ENCODE assay signal across 10 mouse cellular contexts in the genomic region with DNA sequence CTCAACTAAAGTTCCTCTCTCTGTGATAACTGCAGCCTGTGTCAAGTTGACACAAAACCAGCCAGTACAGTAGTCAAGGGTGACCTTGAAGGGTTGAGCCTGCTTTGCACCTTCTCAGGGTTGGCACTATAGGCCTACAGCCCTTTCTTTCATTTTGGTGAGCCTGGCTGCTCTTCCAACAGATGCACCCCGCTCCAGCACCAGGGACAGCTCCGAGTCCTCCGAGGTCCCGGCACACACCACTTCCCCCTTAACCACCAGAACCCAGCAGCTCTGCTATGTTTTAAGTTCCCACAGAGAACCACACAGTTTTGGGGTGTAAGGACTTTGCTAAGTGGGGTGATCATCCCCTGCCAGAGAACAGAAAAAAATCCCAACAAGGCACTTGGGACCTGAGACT. TPM values are rescaled to one million over a fixed set of nuclear protein-coding genes. Genes with fewer than 3 reads are reported as not detected.
DNase-seq lines count a peak whose midpoint lies in the region; ATAC-seq and TF ChIP-seq lines count a peak whose summit lies in the region.
"Had no signal": no experiment of that assay in that cellular context is flagged by ENCODE, and none has a peak within 500 bp of the region (broad histone marks: within the 10 kb centered on the region; RNA-seq: fewer than 3 reads in every experiment).

No protein-coding gene starts in this region.

- no peaks in the 10 kb centered on the region for H3K36me3 ChIP-seq in heart, embryonic 11.5 days (ENCODE audit: control insufficient read depth, insufficient read depth, low read length)
- no peaks in the 10 kb centered on the region for H3K36me3 ChIP-seq in embryonic facial prominence, embryonic 10.5 days (replicated peaks)
- no peaks in the 10 kb centered on the region for H3K36me3 ChIP-seq in forebrain, postnatal 0 days (ENCODE audit: insufficient read depth)
- H3K36me3 ChIP-seq: heart, embryonic 12.5 days; liver, embryonic 15.5 days had no signal

- no peaks in the 10 kb centered on the region for H3K4me1 ChIP-seq in heart, embryonic 11.5 days (ENCODE audit: control insufficient read depth, insufficient read depth, low read length)
- H3K4me1 ChIP-seq in embryonic facial prominence, embryonic 10.5 days: no peaks in the 10 kb centered on the region
- no peaks in the 10 kb centered on the region for H3K4me1 ChIP-seq in forebrain, postnatal 0 days (ENCODE audit: insufficient read depth)
- H3K4me1 ChIP-seq: heart, embryonic 12.5 days; liver, embryonic 15.5 days had no signal

- peak; percentile 12 to 45 for DNase-seq in heart, postnatal 14 days
- peak; percentile 16 for DNase-seq in thymus, postnatal 0 days (ENCODE audit: low spot score)
- no peak for DNase-seq in thymus, adult 18-20 months
- DNase-seq in embryonic facial prominence, embryonic 10.5 days (ENCODE audit: low spot score): peak; percentile 73
- peak; percentile 23 for DNase-seq in yolk sac, embryonic 10.5 days (ENCODE audit: low spot score)
- no peak for DNase-seq in forebrain, postnatal 0 days

- TF ChIP-seq CTCF in forebrain, postnatal 0 days (IDR thresholded peaks at IDR 0.05; ENCODE audit: low read depth): no peak

- intact Hi-C loops in heart, postnatal 14 days (cut with DNase I): no loop called here

- H3K9ac ChIP-seq in heart, embryonic 11.5 days (ENCODE audit: low read depth, low read length): no peak overlapping the region
- H3K9ac ChIP-seq in forebrain, postnatal 0 days: no peak overlapping the region
- H3K9ac ChIP-seq: heart, embryonic 12.5 days; liver, embryonic 15.5 days had no signal

- ATAC-seq in heart, embryonic 11.5 days (replicated peaks; ENCODE audit: insufficient number of reproducible peaks, low FRiP score, low TSS enrichment): no peak
- no peak for ATAC-seq in forebrain, postnatal 0 days
- ATAC-seq in erythroid progenitor cell, adult 5-6 weeks (replicated peaks; ENCODE audit: low FRiP score, poor library complexity, severe bottlenecking): no peak

- H3K9me3 ChIP-seq in heart, embryonic 11.5 days (replicated peaks; ENCODE audit: control insufficient read depth, low read length): no peaks in the 10 kb centered on the region; the same call in 1 of the 2 replicates
- H3K9me3 ChIP-seq in embryonic facial prominence, embryonic 10.5 days: peaks cover 20% of the 10 kb centered on the region
- peaks cover 15% of the 10 kb centered on the region; the same call in 1 of the 2 replicates for H3K9me3 ChIP-seq in forebrain, postnatal 0 days (ENCODE audit: low read length)

- 7% methylated on average over 4 of the region's 4 CpGs for WGBS in heart, embryonic 11.5 days (ENCODE audit: insufficient replicate concordance)
- WGBS in embryonic facial prominence, embryonic 10.5 days: 10% methylated on average over 4 of the region's 4 CpGs
- WGBS in forebrain, postnatal 0 days: 14% methylated on average over 4 of the region's 4 CpGs

- no peak overlapping the region for H3K27ac ChIP-seq in heart, embryonic 11.5 days (ENCODE audit: low read depth, low read length)
- H3K27ac ChIP-seq in embryonic facial prominence, embryonic 10.5 days (replicated peaks): no peak overlapping the region
- H3K27ac ChIP-seq in forebrain, postnatal 0 days (ENCODE audit: low read depth, low read length): no peak overlapping the region
- H3K27ac ChIP-seq: liver, embryonic 15.5 days had no signal

- H3K27me3 ChIP-seq in heart, embryonic 11.5 days (ENCODE audit: control insufficient read depth, insufficient read depth, low read length): no peaks in the 10 kb centered on the region
- H3K27me3 ChIP-seq in embryonic facial prominence, embryonic 10.5 days (replicated peaks; ENCODE audit: low read depth, poor library complexity, severe bottlenecking): no peaks in the 10 kb centered on the region
- H3K27me3 ChIP-seq in forebrain, postnatal 0 days (ENCODE audit: insufficient read depth, low read length): no peaks in the 10 kb centered on the region
- H3K27me3 ChIP-seq: heart, embryonic 12.5 days; liver, embryonic 15.5 days had no signal

- H3K4me2 ChIP-seq in heart, embryonic 11.5 days: no peak overlapping the region
- no peak overlapping the region for H3K4me2 ChIP-seq in forebrain, postnatal 0 days (ENCODE audit: low read depth)
- H3K4me2 ChIP-seq: heart, embryonic 12.5 days; liver, embryonic 15.5 days had no signal

- no peak overlapping the region for H3K4me3 ChIP-seq in heart, embryonic 11.5 days (ENCODE audit: low read depth, low read length)
- H3K4me3 ChIP-seq in embryonic facial prominence, embryonic 10.5 days: no peak overlapping the region
- H3K4me3 ChIP-seq in forebrain, postnatal 0 days (ENCODE audit: low read depth, low read length): no peak overlapping the region
- H3K4me3 ChIP-seq: heart, embryonic 12.5 days; liver, embryonic 15.5 days had no signal

RNA-seq across cellular contexts. Expression of gene Csf3r, which starts 27.8 kb away (rescaled TPM):
- 1 to 10 TPM in 1 of 2 experiments, under 1 TPM in 1; 0.67 to 2.1 TPM for total RNA-seq in heart, postnatal 14 days (2021)
- polyA plus RNA-seq in heart, embryonic 11.5 days (2014; fragmentation: Nextera tagmentation; extraction: Ambion mirVana): 0.33 and 0.70 TPM in 2 replicates
- 0.43 and 0.48 TPM in 2 replicates for polyA plus RNA-seq in thymus, postnatal 0 days (2015; fragmentation: Nextera tagmentation; extraction: Ambion mirVana)
- polyA plus RNA-seq in embryonic facial prominence, embryonic 10.5 days (2016; fragmentation: Nextera tagmentation; extraction: Ambion mirVana): 0.54 and 0.60 TPM in 2 replicates
- 0.43 and 1.3 TPM in 2 replicates for total RNA-seq in forebrain, postnatal 0 days (2014; rRNA removed)
- polyA plus RNA-seq in forebrain, postnatal 0 days (2015; fragmentation: Nextera tagmentation; extraction: Ambion mirVana): 0.38 and 0.77 TPM in 2 replicates
- 33.2 and 46.1 TPM in 2 replicates for total RNA-seq in erythroid progenitor cell, adult 5-6 weeks (2015; ENCODE audit: low replicate concordance)
- 11.7 and 14.2 TPM in 2 replicates for total RNA-seq in erythroid progenitor cell, adult 5-6 weeks (2017; ENCODE audit: low replicate concordance)

RNA-seq across cellular contexts. Expression of gene Mrps15, which starts 50.1 kb away (rescaled TPM):
- 10 to 100 TPM; 65.6 to 66.3 TPM for total RNA-seq in heart, postnatal 14 days (2021)
- polyA plus RNA-seq in heart, embryonic 11.5 days (2014; fragmentation: Nextera tagmentation; extraction: Ambion mirVana): 136 and 155 TPM in 2 replicates
- polyA plus RNA-seq in thymus, postnatal 0 days (2015; fragmentation: Nextera tagmentation; extraction: Ambion mirVana): 118 and 143 TPM in 2 replicates
- polyA plus RNA-seq in embryonic facial prominence, embryonic 10.5 days (2016; fragmentation: Nextera tagmentation; extraction: Ambion mirVana): 161 and 164 TPM in 2 replicates
- total RNA-seq in forebrain, postnatal 0 days (2014; rRNA removed): 52.1 and 58.2 TPM in 2 replicates
- 116 and 120 TPM in 2 replicates for polyA plus RNA-seq in forebrain, postnatal 0 days (2015; fragmentation: Nextera tagmentation; extraction: Ambion mirVana)
- 22.6 and 42.9 TPM in 2 replicates for total RNA-seq in erythroid progenitor cell, adult 5-6 weeks (2015; ENCODE audit: low replicate concordance)
- 15.5 and 28.0 TPM in 2 replicates for total RNA-seq in erythroid progenitor cell, adult 5-6 weeks (2017; ENCODE audit: low replicate concordance)

Comparison
In these comparisons a context has a peak if more than half of its experiments do, and no peak if none do; other contexts are left out.
1. DNase-seq: peak in heart, postnatal 14 days (2 of 2), thymus, postnatal 0 days (single experiment), embryonic facial prominence, embryonic 10.5 days (single experiment) and yolk sac, embryonic 10.5 days (single experiment); none in thymus, adult 18-20 months (0 of 2) and forebrain, postnatal 0 days (single experiment).